In genomic region chr17:45581567-45581983, GRCm38 (mm10) we compare ENCODE assay signal across 9 mouse cellular contexts. TPM values are rescaled to one million over a fixed set of nuclear protein-coding genes. Genes with fewer than 3 reads are reported as not detected.
DNase-seq lines count a peak whose midpoint lies in the region; ATAC-seq lines count a peak whose summit lies in the region.
"Had no signal": no experiment of that assay in that cellular context is flagged by ENCODE, and none has a peak within 500 bp of the region (broad histone marks: within the 10 kb centered on the region; RNA-seq: fewer than 3 reads in every experiment).

No protein-coding gene starts in this region.

- peak; percentile 27 for ATAC-seq in liver, embryonic 13.5 days (ENCODE audit: low read depth)
- peak; percentile 68 for ATAC-seq in neutrophil, adult 5-6 weeks (ENCODE audit: extremely low read depth, insufficient number of reproducible peaks, low FRiP score, poor library complexity, severe bottlenecking)
- ATAC-seq in frontal cortex, adult (ENCODE audit: low TSS enrichment): no peak

- no peaks in the 10 kb centered on the region for H3K27me3 ChIP-seq in liver, embryonic 13.5 days

- H3K4me2 ChIP-seq in liver, embryonic 13.5 days: peak overlapping the region; percentile 52

- no peak overlapping the region for H3K4me3 ChIP-seq in liver, embryonic 13.5 days (replicated peaks)

- H3K36me3 ChIP-seq in liver, embryonic 13.5 days: peaks cover 28% of the 10 kb centered on the region

- peak overlapping the region; percentile 20; the same call in 1 of the 2 replicates for H3K9ac ChIP-seq in liver, embryonic 13.5 days

- H3K9me3 ChIP-seq in liver, embryonic 13.5 days (replicated peaks): no peaks in the 10 kb centered on the region

- DNase-seq in 3134 (ENCODE audit: extremely low read depth, insufficient read length, low spot score): peak; percentile 70
- peak; percentile 80 to 82 for DNase-seq in B cell, adult 2 months
- peak; percentile 78 for DNase-seq in c-Kit-negative CD71-positive TER-119-positive erythroid progenitor cells, embryonic 14.5 days (ENCODE audit: low read depth, low spot score)
- DNase-seq in gastrocnemius, postnatal 10 days: peak; percentile 64
- peak; percentile 70 to 72 for DNase-seq in kidney, adult 8-10 months
- DNase-seq in liver, embryonic 13.5 days: peak; percentile 71

- H3K4me1 ChIP-seq in liver, embryonic 13.5 days (replicated peaks): peaks cover 84% of the 10 kb centered on the region

- H3K27ac ChIP-seq in liver, embryonic 13.5 days: peak overlapping the region; percentile 93

- WGBS in liver, embryonic 13.5 days (ENCODE audit: insufficient replicate concordance): 8% methylated on average over 2 of the region's 2 CpGs

RNA-seq across cellular contexts. Expression of gene Hsp90ab1, which starts 8.5 kb away (rescaled TPM):
- 100 to 1,000 TPM; 900 to 909 TPM for total RNA-seq in gastrocnemius, postnatal 10 days (2021)
- 1,012 and 1,064 TPM in 2 replicates for polyA plus RNA-seq in liver, embryonic 13.5 days (2015; fragmentation: Nextera tagmentation; extraction: Ambion mirVana)
- total RNA-seq in neutrophil, adult 5-6 weeks (2017): 535 and 559 TPM in 2 replicates

RNA-seq across cellular contexts. Expression of gene Slc29a1, which starts 17.8 kb away (rescaled TPM):
- 100 to 1,000 TPM in 1 of 2 experiments, 10 to 100 TPM in 1; 97.4 to 114 TPM for total RNA-seq in gastrocnemius, postnatal 10 days (2021)
- 215 and 233 TPM in 2 replicates for polyA plus RNA-seq in liver, embryonic 13.5 days (2015; fragmentation: Nextera tagmentation; extraction: Ambion mirVana)
- total RNA-seq in neutrophil, adult 5-6 weeks (2017): 3.7 and 5.9 TPM in 2 replicates

RNA-seq across cellular contexts. Expression of gene Slc35b2, which starts 17.9 kb away (rescaled TPM):
- 10 to 100 TPM; 29.9 to 39.3 TPM for total RNA-seq in gastrocnemius, postnatal 10 days (2021)
- 58.0 and 58.6 TPM in 2 replicates for polyA plus RNA-seq in liver, embryonic 13.5 days (2015; fragmentation: Nextera tagmentation; extraction: Ambion mirVana)
- total RNA-seq in neutrophil, adult 5-6 weeks (2017): 17.7 and 24.6 TPM in 2 replicates

RNA-seq across cellular contexts. Expression of gene Mymx, which starts 20.3 kb away (rescaled TPM):
- total RNA-seq in gastrocnemius, postnatal 10 days (2021): 10 to 100 TPM; 16.1 to 18.7 TPM
- polyA plus RNA-seq in liver, embryonic 13.5 days (2015; fragmentation: Nextera tagmentation; extraction: Ambion mirVana): 0.42 and 0.59 TPM in 2 replicates
- total RNA-seq in neutrophil, adult 5-6 weeks (2017): not detected in 2 replicates
- total RNA-seq: layer of hippocampus, adult 18-20 months had no signal

RNA-seq across cellular contexts. Expression of gene Nfkbie, which starts 26.1 kb away (rescaled TPM):
- total RNA-seq in gastrocnemius, postnatal 10 days (2021): 1 to 10 TPM; 1.3 to 2.3 TPM
- 1.4 and 1.6 TPM in 2 replicates for polyA plus RNA-seq in liver, embryonic 13.5 days (2015; fragmentation: Nextera tagmentation; extraction: Ambion mirVana)
- 51.4 and 59.9 TPM in 2 replicates for total RNA-seq in neutrophil, adult 5-6 weeks (2017)

Comparison
In these comparisons a context has a peak if more than half of its experiments do, and no peak if none do; other contexts are left out.
1. RNA of gene Slc29a1, which starts 17.8 kb away (total RNA-seq): 97.4 to 114 TPM in gastrocnemius, postnatal 10 days; 3.7 to 5.9 TPM in neutrophil, adult 5-6 weeks; every median in the first group is over 10 times any median in the second.
2. Peak in every context shown above with its lines, with median percentiles within 50 percentile points of each other: DNase-seq.